Mouse (Mus musculus): ENCODE results near the gene Ethe1.
"Not testable (repeated sequence)": the region's sequence is repeated elsewhere in the genome, so short reads cannot be mapped to it uniquely, and the experiment has no call there.

Gene Ethe1

DNA sequence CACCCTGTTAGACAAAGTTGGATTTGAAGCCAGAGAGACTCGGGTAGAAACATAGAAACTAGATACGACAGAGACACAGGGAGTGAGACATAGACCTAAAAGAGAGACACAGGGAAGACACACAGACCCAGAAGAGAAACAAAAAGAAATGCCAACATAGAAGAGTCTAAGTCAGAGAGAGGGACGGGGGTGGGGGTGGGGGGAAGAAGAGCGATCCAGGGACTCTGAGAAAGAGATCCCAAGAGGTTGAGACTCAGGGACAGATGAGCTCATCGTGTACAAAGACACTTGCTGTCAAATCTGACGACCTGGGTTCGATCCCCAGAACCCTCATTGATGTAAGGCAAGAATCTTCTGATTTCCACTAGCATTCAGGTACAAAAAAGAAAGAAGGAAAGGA, 24.4 kb downstream of the Ethe1 start:
- no peak for DNase-seq (ENCODE audit: low spot score in 2 of 2)

DNA sequence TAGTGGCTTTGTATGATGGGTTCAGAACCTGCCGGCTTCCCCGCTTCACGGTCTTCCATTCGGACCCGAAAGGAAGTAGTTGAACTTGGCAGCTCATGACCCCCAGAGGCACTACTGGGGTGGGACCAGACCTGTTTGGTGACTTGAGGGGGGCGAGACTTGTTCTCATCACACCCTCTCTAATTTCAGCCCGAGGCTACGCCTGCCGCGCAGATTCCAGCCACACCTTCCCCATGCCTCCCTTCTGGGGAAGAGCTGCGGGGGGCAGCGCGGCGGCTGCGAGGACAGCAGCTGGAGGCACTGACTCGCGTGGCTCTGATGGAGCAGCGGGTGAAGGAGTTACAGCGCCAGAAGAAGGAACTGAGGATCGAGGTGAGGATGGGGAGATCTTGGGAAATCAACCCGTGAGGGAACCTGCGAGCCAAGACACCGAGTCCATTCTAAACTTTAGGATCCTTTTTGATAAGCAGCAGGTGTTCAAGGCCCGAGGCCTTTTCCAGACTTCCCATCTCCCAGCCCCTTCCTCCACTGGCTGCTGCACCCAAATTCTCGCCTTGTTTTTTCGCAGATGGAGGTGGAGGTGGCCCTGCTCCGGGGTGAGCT, 25.1 kb downstream of the Ethe1 start:
- no peak for DNase-seq (ENCODE audit: low spot score in 2 of 2)

DNA sequence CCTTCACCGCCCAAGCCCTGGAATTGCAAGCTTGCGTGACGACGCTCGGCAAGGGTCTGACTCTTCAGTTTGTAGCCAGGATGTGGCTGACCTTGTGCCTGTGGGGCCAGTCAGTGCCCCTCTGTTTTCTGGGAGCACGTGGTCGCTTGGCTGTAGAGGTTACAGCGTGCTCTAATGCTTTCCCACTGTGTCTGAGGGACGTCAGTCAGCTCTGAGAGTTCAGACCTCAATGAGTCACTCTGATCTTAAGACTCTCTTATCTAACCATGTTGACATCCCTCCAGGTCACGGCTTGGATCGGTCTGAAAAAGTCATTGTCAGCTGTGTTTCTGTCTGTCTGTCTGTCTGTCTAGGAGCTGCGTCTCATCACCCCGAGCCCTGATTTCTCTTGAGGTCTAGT, 27.5 kb downstream of the Ethe1 start:
- no peak for DNase-seq (ENCODE audit: low spot score in 2 of 2)

DNA sequence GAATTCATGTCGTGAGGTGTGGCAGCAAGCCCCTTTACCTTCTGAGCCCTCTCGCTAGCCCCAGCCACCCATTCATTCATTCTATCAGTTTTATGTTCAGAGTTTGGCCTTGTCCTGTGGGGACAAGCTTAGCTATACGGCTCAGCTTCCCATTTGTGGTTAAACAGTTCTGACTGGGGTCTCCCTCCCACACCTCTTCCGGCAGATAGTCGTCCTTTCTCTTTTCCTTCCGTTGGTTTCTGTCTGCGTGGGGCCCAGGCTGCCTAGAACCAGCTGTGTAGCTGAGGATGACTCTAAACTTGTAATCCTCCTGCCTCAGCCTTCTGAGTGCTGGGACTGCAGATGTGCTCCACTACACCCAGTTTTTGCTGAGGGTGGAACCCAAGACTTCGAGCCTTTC, 30.4 kb downstream of the Ethe1 start:
- no peak for DNase-seq (ENCODE audit: low spot score in 2 of 2)

DNA sequence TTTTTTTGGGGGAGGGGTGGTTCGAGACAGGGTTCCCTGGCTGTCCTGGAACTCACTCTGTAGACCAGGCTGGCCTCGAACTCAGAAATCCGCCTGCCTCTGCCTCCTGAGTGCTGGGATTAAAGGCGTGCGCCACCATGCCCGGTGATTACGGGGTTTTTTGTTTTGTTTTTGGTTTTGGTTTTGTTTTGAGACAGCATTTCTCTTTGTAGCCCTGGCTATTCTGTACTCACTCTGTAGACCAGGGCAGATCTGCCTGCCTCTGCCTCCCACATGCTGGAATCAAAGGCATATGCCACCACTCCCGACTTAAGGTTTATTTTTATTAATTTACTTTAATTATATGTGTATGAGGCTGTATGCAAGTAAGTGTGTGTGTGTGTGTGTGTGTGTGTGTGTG, 31.0 kb downstream of the Ethe1 start:
- DNase-seq (ENCODE audit: low spot score in 2 of 2), result not testable (repeated sequence)

DNA sequence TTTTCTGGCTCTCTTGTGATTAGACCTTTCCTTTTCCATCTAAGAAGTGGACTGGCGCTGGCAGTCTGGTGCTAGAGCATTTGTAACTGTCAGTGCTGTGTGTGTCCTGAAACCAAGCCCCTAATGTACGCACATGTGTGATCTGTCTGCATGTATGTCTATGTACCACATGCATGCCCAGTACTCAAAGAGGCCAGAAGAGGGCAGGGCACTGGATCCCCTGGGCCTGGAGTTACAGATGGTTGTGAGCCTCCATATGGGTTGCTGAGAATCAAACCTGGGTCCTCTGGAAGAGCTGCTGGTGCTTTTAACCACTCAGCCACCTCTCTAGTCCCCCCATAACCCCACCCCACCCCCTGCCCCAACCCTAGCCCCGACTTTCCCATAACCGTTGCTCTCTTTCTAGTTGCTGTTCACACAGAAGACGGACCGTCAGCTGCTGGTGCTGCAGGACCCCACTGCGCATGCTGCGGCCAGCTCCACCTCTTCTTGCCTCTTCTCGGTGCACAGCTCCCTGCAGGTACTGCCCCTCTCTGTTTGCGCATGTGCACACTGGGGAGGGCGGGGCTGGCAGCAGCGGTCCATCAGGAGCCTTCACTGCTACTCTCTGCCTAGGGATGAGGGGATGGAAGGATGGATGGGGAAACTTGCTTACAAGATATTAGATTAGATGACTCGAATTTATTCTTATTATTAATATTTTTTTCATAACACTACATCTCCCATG, 32.5 kb downstream of the Ethe1 start:
- DNase-seq (ENCODE audit: low spot score in 2 of 2), result no peak

DNA sequence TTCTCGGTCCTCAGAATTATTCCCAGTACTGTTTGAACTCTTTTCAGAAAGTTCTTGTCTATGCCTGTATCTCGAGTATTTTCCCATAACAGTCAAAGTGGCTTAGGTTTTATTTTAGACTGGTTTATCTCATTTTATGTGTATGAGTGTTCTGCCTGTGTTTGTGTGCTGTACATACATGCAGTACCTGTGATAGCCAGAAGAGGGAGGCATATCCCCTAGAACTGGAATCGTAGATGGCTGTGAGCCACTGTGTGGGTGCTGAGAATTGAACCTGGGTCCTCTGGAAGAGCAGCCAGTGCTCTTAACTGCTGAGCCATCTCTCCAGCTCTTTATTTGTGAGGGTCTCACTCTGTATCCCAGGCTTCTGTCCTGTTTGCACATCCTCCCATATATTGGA, 33.9 kb downstream of the Ethe1 start:
- DNase-seq (ENCODE audit: low spot score in 2 of 2), result no peak

DNA sequence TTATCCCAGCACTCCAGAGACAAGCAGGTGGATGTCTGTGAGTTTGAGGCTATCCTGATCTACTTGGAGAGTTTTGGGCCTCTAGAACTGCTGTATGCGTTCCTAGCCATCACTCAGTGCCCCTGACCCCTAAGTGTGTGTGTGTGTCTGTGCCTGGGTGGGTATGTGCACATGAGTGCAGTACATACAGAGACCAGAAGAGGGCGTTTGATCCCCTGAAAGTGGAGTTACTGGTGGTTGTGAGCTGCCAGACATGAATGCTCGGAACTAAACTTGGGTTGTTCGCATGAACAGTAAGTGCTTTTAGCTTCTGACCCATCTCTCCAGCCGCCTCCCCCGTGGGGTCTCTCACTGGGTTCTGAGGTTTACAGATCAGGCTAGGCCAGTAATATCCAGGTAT, 35.6 kb downstream of the Ethe1 start:
- DNase-seq (ENCODE audit: low spot score in 2 of 2), result no peak

DNA sequence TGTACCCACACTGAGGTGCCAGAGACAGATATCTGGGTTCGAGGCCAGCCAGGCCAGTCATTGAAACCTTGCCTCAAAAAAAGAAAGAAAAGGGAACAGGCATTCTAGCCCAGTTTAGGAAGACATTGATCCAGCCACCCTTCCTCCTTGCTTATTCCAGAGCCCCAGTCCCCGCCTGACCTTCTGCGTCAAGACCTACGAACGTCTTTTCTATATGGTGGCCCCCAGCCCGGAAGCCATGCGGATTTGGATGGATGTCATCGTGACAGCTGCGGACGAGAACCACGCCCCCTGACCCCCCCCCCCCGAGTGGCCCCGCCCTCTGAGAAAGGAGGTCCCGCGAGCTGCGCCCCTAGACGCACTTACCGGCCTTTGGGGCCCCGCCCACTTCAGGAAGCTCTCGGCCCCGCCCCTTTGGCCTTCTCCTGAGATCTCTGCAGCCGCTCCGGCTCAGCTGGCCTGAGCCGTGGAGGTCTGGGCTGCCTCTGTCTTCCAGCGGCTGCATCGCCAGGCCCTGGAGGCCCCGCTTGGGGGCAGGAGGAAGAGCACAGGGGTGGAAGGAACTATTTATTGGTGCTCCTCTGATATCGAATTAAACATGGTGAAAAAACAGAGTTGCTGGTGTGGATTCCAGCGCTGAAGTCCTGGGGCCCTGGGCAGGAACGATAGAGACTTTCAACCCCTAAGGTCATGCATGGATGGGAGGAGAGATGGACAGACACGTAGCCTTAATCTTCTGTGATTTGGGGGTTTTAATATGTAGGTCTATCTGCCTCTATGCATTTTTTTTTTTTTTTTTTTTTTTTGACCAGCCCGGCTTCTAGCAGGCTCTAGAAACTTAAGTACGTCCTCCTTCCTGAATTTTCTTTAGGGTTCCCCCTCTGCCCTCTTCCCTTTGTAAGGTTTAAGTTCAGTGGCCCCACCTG, 41.6 kb downstream of the Ethe1 start:
- DNase-seq (ENCODE audit: low spot score in 2 of 2), result peak; percentile 83 to 87

DNA sequence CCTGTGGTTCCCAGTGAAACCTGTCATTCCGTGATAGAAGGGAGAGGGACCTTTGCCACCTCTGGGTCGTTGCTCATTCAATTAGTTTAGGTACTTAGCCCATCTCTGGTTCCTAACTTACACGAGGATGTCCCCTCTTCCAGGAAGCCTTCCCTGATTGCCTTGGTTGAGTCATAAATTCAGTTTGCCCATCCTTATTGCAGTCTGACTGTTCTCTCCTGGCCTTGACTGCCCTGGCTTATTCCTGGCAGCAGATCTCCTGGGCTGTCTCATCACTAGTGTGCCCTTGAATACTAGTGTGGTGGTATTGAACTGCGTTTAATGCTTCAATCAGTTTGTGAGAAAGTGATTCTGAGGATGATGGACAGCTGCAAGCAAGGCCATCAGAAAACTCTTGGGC, 42.3 kb downstream of the Ethe1 start:
- no peak for DNase-seq (ENCODE audit: low spot score in 2 of 2)

DNA sequence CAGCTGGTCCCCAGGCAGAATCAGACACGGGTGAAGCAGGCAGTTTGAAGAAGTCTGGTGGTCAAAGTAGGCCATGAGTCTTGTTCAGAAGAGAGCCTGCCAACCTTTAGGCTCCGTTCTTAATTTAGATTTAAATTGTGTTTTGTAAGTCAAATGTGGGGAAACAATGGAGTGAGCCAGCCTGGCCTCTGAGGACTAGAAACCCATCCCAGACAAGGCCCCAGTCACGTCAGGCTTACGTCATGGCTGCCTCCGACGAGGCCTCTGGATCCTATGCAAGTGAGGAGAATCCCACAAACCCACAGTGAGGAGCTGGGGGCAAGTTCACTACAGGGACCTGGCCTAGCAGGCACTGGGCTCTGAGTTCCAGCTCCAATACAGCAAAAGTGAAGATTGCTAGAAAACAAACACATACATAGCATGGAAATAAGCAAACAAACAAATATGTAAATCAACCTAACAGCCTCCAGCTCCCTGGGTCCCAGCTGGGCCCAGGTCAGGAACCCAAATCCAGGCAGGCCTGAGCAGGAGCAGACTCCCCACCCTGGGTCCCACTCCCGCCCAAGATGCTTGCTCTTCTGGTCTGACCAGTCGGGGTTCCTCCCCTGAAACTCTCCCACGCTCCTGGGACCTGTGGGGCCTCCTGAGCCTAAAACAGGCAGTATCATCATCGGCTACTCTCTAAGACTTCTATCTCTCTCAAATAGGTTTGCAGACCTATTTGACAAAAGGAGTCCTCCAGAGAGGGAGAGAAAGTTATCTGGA, 43.0 kb downstream of the Ethe1 start:
- DNase-seq (ENCODE audit: low spot score in 2 of 2), result no peak

DNA sequence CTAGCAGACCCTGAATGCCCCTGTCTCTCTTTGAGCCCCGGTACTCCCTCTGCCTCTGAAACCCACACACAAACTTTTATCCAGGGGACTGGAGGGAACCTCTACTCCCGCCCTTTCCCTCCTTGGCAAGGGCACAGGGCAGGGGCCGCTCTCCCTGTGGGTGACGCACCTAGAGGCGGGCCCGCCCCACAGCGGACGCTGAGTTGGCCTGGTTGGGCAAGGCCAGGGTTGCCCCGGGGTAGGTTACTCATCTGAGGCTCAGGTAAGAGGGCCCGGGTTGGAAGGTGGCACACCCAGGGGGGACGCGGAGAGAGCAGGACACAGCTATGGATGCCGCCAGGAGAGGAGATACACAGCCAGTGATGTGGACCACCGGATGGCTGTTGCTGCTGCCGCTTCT, 48.9 kb downstream of the Ethe1 start, which contains the start of gene Lypd3:
Gene Lypd3, plus strand, starts transcription at position 287 of the 400 bp plus-strand sequence.
- DNase-seq (ENCODE audit: low spot score in 2 of 2), result no peak

DNA sequence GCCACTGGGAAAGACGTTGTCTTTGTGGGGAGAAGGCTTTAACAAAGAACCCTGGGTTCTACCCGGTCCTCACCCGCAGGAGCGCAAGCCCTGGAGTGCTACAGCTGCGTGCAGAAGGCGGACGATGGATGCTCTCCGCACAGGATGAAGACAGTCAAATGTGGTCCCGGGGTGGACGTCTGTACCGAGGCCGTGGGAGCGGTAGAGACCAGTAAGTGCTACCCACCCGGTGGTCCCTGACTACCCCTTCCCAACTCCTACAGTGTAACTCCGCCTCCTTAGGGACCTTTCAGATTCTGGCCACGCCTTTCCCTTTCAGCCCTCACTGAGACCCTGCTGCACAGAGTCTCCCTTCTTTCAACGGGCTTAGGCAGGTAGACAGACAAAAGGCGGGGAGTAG, 49.7 kb downstream of the Ethe1 start:
- DNase-seq (ENCODE audit: low spot score in 2 of 2), result no peak

DNA sequence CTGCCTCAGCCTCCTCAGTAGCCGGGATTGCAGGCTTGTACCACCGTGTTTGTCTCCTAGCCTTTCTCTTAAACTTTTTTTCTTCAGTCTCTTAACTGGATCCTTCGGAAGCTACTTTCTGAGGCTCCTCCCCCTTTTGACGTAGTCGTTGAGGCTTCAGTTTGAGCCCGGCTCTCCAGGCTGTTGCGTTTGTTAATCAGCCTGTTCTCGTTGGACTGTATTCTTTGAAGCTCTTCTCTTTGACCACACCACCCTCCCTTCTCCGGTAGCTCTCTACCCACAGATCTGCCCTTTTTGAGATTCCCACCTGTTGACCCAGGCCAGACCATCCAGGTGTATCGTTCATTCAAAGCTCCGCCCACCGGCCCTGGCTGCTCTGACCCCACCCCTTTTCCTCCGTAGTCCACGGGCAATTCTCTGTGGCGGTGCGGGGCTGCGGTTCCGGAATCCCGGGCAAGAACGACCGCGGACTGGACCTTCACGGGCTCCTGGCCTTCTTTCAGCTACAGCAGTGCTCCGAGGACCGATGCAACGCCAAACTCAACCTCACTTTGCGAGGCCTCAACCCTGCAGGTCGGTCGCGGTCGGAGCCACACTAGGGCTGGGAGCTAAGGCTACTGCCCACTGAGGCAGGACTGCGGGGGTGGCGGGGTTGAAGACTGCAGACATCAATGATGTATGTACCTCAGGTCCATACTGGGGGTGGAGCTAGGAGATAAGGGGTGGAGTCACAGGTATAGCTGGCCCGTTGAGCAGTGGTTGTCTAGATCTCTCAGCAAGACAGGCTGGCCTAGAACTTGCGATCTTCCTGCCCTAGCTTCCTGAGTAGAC, 50.9 kb downstream of the Ethe1 start:
- no peak for DNase-seq (ENCODE audit: low spot score in 2 of 2)

DNA sequence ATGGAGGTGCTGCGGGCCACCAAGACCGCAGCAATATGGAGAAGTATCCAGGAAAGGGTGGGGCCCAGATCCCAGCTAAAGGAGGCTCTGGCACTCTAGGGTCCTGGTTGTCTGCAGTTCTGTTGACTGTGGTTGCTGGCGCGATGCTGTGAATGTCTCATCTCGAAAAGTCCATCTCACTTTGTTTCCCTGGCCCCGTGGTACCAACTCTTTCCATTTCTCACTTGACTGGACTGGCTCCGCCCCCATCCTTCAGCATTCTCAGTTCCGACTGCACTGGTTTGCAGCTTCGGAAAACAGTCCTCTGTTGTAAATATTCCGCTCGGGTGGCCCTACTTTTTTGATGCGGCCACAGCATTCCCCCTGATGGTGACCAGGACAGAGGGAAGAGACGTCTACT, 53.1 kb downstream of the Ethe1 start:
- no peak for DNase-seq (ENCODE audit: low spot score in 2 of 2)

DNA sequence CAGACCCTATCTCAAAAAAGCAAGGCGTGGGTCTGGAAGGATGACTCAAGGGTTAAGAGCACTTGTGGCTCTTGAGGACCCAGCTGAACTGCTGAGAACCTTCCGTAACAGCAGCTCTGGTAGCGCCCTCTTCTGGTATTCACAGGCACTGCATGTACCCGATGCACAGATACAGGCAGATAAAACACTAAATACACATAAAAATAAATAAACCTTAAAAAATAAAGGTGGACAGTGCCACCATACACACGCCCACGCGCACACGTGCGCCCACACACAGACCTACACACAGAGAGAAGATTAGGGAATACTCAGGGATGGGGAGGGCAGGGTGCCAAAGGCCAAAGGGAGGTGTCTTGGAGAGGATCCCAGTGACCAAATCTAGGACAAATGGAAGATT, 55.1 kb downstream of the Ethe1 start:
- peak; percentile 54 for DNase-seq (ENCODE audit: low spot score in 2 of 2)

DNA sequence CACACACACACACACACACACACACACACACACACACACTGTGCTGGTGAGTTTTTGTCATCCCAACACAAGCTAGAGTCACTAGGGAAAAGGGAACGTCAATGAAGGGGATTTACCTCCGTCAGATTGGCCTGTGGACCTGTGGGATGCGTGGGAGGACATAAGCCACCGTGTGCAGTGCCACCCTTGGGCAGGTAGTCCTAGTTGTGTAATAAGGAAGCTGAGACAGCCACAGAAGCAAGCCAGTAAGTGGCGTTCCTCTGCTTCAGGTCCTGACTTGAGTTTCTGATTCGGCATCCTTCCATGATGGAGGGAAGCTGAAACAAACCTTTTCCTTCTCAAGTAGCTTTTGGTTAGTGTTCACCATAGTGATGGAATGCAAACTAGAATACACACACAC, 57.1 kb downstream of the Ethe1 start:
- DNase-seq (ENCODE audit: low spot score in 2 of 2), result no peak

DNA sequence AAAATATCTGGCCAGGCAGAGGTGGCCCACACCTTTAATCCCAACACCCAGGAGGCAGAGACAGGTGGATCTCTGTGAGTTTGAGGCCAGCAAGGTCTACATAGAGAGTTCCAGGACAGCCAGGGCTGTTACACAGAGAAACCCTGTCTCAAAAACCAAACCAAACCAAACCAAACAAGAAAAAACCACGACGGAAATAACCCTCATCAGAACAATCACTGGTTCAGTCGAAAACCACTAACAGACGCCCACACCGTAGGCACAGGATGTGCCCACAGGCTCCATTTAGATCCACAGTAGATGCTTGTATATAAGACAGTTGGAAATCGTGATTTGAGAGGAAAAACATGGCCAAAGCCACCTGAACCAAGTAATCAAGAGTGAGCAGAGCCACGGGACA, 57.7 kb downstream of the Ethe1 start:
- peak in 1 of 2 experiments; percentile 23 for DNase-seq (ENCODE audit: low spot score in 2 of 2)

DNA sequence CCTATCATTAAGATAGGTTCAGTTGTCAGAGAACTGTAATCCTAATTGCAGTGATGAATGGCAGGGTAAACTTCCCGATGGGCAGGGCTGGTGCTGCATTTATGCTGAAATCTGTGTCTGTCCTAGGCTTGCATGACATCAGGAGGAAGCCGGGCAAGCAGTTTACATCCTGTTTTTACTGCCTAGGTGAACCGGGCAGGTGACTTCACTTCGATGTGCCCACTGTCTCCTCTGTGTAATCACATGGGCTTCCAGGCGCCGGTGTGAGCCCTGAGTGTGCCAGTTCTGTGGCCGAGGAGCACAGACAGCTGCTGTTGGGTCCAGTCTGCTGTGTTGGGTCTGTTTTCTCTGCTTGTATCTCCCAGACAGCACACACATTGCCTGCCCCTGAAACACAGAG, 59.1 kb downstream of the Ethe1 start:
- DNase-seq (ENCODE audit: low spot score in 2 of 2), result peak; percentile 22 to 36

DNA sequence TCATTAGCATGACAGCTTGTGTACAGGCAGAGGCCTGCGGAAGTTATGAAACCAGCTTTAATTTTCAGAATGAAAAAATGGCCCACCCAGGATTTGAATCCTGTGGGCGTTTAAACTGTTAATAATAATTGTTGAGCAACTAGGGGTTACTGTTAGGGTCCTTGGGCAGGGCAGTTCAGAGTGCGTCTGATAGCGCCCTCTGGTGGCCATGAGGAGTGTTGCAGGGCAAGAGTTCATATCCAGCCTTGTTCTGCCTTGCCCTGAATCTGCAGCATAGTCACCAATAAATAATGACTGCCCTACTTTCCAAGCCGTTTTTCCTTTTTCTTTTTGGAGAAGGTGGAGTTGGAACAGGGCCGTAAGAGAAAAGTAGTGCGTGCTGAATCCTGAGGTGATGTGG, 66.3 kb downstream of the Ethe1 start:
- peak; percentile 52 to 53 for DNase-seq (ENCODE audit: low spot score in 2 of 2)
